Mouse (Mus musculus): ENCODE results near the gene Ipp. TPM values are rescaled to one million over a fixed set of nuclear protein-coding genes. Genes with fewer than 3 reads are reported as not detected.
A peak's percentile ranks its signal among the peaks of the same experiment; 100 is the strongest.

Gene Ipp
- polyA plus RNA-seq (2015; fragmentation: Nextera tagmentation; extraction: Ambion mirVana): 15.6 and 16.5 TPM in 2 replicates

- WGBS: under 1% methylated on average over 55 of the region's 55 CpGs
Measured at GRCm38 (mm10) chr4:116507425-116508218, at the start of gene Ipp. Gene Ipp (plus strand): TSS chr4:116507549.

GRCm38 (mm10) chr4:116461943-116462342 lies 45.4 kb upstream of the Ipp start:
- no peaks in the 10 kb centered on the region for H3K36me3 ChIP-seq
- peaks cover 18% of the 10 kb centered on the region for H3K4me1 ChIP-seq
- no peaks in the 10 kb centered on the region for H3K27me3 ChIP-seq
- no peak overlapping the region for H3K9ac ChIP-seq
- ATAC-seq (ENCODE audit: low FRiP score, low read depth): no peak
- 93% methylated on average over 3 of the region's 3 CpGs for WGBS
- no peaks in the 10 kb centered on the region for H3K9me3 ChIP-seq
- H3K4me2 ChIP-seq (replicated peaks): peak overlapping the region; percentile 72; the same call in 1 of the 2 replicates
- H3K27ac ChIP-seq: no peak overlapping the region
- no peak overlapping the region for H3K4me3 ChIP-seq

More at GRCm38 (mm10) chr4:116507425-116508218, at the start of gene Ipp:
- peak within 1 kb of the TSS; percentile 70 for H3K4me2 ChIP-seq (replicated peaks)
- H3K27ac ChIP-seq: peak within 1 kb of the TSS; percentile 89
- H3K4me1 ChIP-seq: peaks cover 11% of the 10 kb centered on the region
- peaks cover 12% of the 10 kb centered on the region for H3K36me3 ChIP-seq
- H3K9ac ChIP-seq: peak within 1 kb of the TSS; percentile 84
- peak; percentile 99 for ATAC-seq (ENCODE audit: low FRiP score, low read depth)
- no peaks in the 10 kb centered on the region for H3K27me3 ChIP-seq
- H3K9me3 ChIP-seq: no peaks in the 10 kb centered on the region
- peak within 1 kb of the TSS; percentile 64 for H3K4me3 ChIP-seq

GRCm38 (mm10) chr4:116463231-116464125 lies 43.9 kb upstream of the Ipp start:
- Histone ChIP-seq H3K27ac (peak overlapping the region; percentile 82), H3K27me3 (no peaks in the 10 kb centered on the region), H3K9ac (peak overlapping the region; percentile 95), H3K4me2 (replicated peaks) (peak overlapping the region; percentile 72), H3K4me3 (peak overlapping the region; percentile 94), H3K4me1 (peaks cover 18% of the 10 kb centered on the region), H3K9me3 (no peaks in the 10 kb centered on the region), H3K36me3 (no peaks in the 10 kb centered on the region)
- peak; percentile 77 for ATAC-seq (ENCODE audit: low FRiP score, low read depth)
- WGBS: 1% methylated on average over 61 of the region's 74 CpGs

- Histone ChIP-seq H3K4me3 (peak within 1 kb of the TSS; percentile 94), H3K9ac (peak within 1 kb of the TSS; percentile 95), H3K9me3 (no peaks in the 10 kb centered on the region), H3K27me3 (no peaks in the 10 kb centered on the region), H3K27ac (peak within 1 kb of the TSS; percentile 82), H3K36me3 (no peaks in the 10 kb centered on the region), H3K4me2 (replicated peaks) (peak within 1 kb of the TSS; percentile 72), H3K4me1 (peaks cover 18% of the 10 kb centered on the region)
- ATAC-seq (ENCODE audit: low FRiP score, low read depth): peak; percentile 90
- 4% methylated on average over 34 of the region's 68 CpGs for WGBS
Measured at GRCm38 (mm10) chr4:116464126-116464981, 43.0 kb upstream of the Ipp start, which contains the start of gene Mast2. Gene Mast2 (minus strand): TSS chr4:116464183.

- H3K4me1 ChIP-seq: peaks cover 14% of the 10 kb centered on the region
- no peaks in the 10 kb centered on the region for H3K27me3 ChIP-seq
- 63% methylated on average over 2 of the region's 2 CpGs for WGBS
Measured at GRCm38 (mm10) chr4:116481322-116481721, 26.0 kb upstream of the Ipp start.

GRCm38 (mm10) chr4:116483476-116483875 lies 23.9 kb upstream of the Ipp start:
- 5% methylated on average over 2 of the region's 2 CpGs for WGBS
- H3K27me3 ChIP-seq: no peaks in the 10 kb centered on the region
- H3K9ac ChIP-seq: no peak overlapping the region
- no peak overlapping the region for H3K4me3 ChIP-seq
- H3K9me3 ChIP-seq: no peaks in the 10 kb centered on the region
- peak; percentile 83 for ATAC-seq (ENCODE audit: low FRiP score, low read depth)
- no peak overlapping the region for H3K27ac ChIP-seq
- no peaks in the 10 kb centered on the region for H3K36me3 ChIP-seq
- no peak overlapping the region for H3K4me2 ChIP-seq (replicated peaks)
- peaks cover 14% of the 10 kb centered on the region for H3K4me1 ChIP-seq

More at GRCm38 (mm10) chr4:116481322-116481721, 26.0 kb upstream of the Ipp start:
- Histone ChIP-seq H3K4me2 (replicated peaks) (no peak overlapping the region), H3K36me3 (no peaks in the 10 kb centered on the region), H3K9me3 (no peaks in the 10 kb centered on the region), H3K4me3 (no peak overlapping the region), H3K27ac (no peak overlapping the region), H3K9ac (no peak overlapping the region)
- no peak for ATAC-seq (ENCODE audit: low FRiP score, low read depth)

- no peak overlapping the region for H3K4me2 ChIP-seq (replicated peaks)
- no peak for ATAC-seq (ENCODE audit: low FRiP score, low read depth)
- H3K27ac ChIP-seq: no peak overlapping the region
- H3K27me3 ChIP-seq: 0 out of 2 replicates have a peak, but pooled peaks cover 4% of the 10 kb centered on the region
- WGBS: 75% methylated on average over 2 of the region's 2 CpGs
- H3K36me3 ChIP-seq: no peaks in the 10 kb centered on the region
- H3K9me3 ChIP-seq: no peaks in the 10 kb centered on the region
- H3K4me3 ChIP-seq: no peak overlapping the region
- no peak overlapping the region for H3K9ac ChIP-seq
- no peaks in the 10 kb centered on the region for H3K4me1 ChIP-seq
Measured at GRCm38 (mm10) chr4:116491119-116491536, 16.2 kb upstream of the Ipp start.

- Histone ChIP-seq H3K9ac (no peak overlapping the region), H3K9me3 (no peaks in the 10 kb centered on the region), H3K36me3 (no peaks in the 10 kb centered on the region), H3K27me3 (0 out of 2 replicates have a peak, but pooled peaks cover 4% of the 10 kb centered on the region), H3K4me1 (no peaks in the 10 kb centered on the region), H3K4me2 (replicated peaks) (no peak overlapping the region), H3K4me3 (no peak overlapping the region), H3K27ac (no peak overlapping the region)
- ATAC-seq (ENCODE audit: low FRiP score, low read depth): no peak
- 89% methylated on average over 2 of the region's 2 CpGs for WGBS
Measured at GRCm38 (mm10) chr4:116491886-116492285, 15.5 kb upstream of the Ipp start.

GRCm38 (mm10) chr4:116492460-116492859 lies 14.9 kb upstream of the Ipp start:
- H3K9me3 ChIP-seq: no peaks in the 10 kb centered on the region
- no peaks in the 10 kb centered on the region for H3K4me1 ChIP-seq
- H3K36me3 ChIP-seq: no peaks in the 10 kb centered on the region
- H3K9ac ChIP-seq: no peak overlapping the region
- H3K27me3 ChIP-seq: 0 out of 2 replicates have a peak, but pooled peaks cover 4% of the 10 kb centered on the region
- no peak overlapping the region for H3K4me3 ChIP-seq
- WGBS: 83% methylated on average over 4 of the region's 4 CpGs
- no peak for ATAC-seq (ENCODE audit: low FRiP score, low read depth)
- no peak overlapping the region for H3K27ac ChIP-seq
- no peak overlapping the region for H3K4me2 ChIP-seq (replicated peaks)

- H3K4me3 ChIP-seq: no peak overlapping the region
- H3K36me3 ChIP-seq: no peaks in the 10 kb centered on the region
- no peak overlapping the region for H3K9ac ChIP-seq
- H3K4me2 ChIP-seq (replicated peaks): no peak overlapping the region
- H3K9me3 ChIP-seq: no peaks in the 10 kb centered on the region
- H3K4me1 ChIP-seq: no peaks in the 10 kb centered on the region
- no peak overlapping the region for H3K27ac ChIP-seq
- no peak for ATAC-seq (ENCODE audit: low FRiP score, low read depth)
- H3K27me3 ChIP-seq: 0 out of 2 replicates have a peak, but pooled peaks cover 4% of the 10 kb centered on the region
- 71% methylated on average over 5 of the region's 5 CpGs for WGBS
Measured at GRCm38 (mm10) chr4:116493646-116494045, 13.7 kb upstream of the Ipp start.

GRCm38 (mm10) chr4:116499978-116500377 lies 7.4 kb upstream of the Ipp start:
- H3K4me3 ChIP-seq: no peak overlapping the region
- no peak for ATAC-seq (ENCODE audit: low FRiP score, low read depth)
- H3K4me2 ChIP-seq (replicated peaks): no peak overlapping the region
- H3K9ac ChIP-seq: no peak overlapping the region
- no peaks in the 10 kb centered on the region for H3K9me3 ChIP-seq
- H3K4me1 ChIP-seq: no peaks in the 10 kb centered on the region
- no peaks in the 10 kb centered on the region for H3K36me3 ChIP-seq
- H3K27ac ChIP-seq: no peak overlapping the region
- H3K27me3 ChIP-seq: no peaks in the 10 kb centered on the region
- 73% methylated on average over 3 of the region's 3 CpGs for WGBS
